Mouse (Mus musculus): Measurements from ENCODE around the gene Rfx8. TPM values are rescaled to one million over a fixed set of nuclear protein-coding genes. Genes with fewer than 3 reads are reported as not detected.

Rfx8 gene
- total RNA-seq (2015; ENCODE audit: low replicate concordance) (not detected in 2 replicates), total RNA-seq (2017; ENCODE audit: low replicate concordance) (not detected in 2 replicates)

GRCm38 (mm10) chr1:39720632-39721350 is at the start of gene Rfx8:
Gene Rfx8 (minus strand): TSS chr1:39720997.
- no peak for ATAC-seq (replicated peaks; ENCODE audit: low FRiP score, poor library complexity, severe bottlenecking)

- no peak for ATAC-seq (replicated peaks; ENCODE audit: low FRiP score, poor library complexity, severe bottlenecking)
Measured at GRCm38 (mm10) chr1:39770436-39770835, 49.6 kb upstream of the Rfx8 start.

GRCm38 (mm10) chr1:39768017-39768416 is 47.2 kb upstream of the Rfx8 start:
- no peak for ATAC-seq (replicated peaks; ENCODE audit: low FRiP score, poor library complexity, severe bottlenecking)

- no peak for ATAC-seq (replicated peaks; ENCODE audit: low FRiP score, poor library complexity, severe bottlenecking)
Measured at GRCm38 (mm10) chr1:39765854-39766493, 45.2 kb upstream of the Rfx8 start.

GRCm38 (mm10) chr1:39762025-39762370 is 41.2 kb upstream of the Rfx8 start:
- no peak for ATAC-seq (replicated peaks; ENCODE audit: low FRiP score, poor library complexity, severe bottlenecking)

GRCm38 (mm10) chr1:39761211-39762024 is 40.6 kb upstream of the Rfx8 start:
- no peak for ATAC-seq (replicated peaks; ENCODE audit: low FRiP score, poor library complexity, severe bottlenecking)

- no peak for ATAC-seq (replicated peaks; ENCODE audit: low FRiP score, poor library complexity, severe bottlenecking)
Measured at GRCm38 (mm10) chr1:39760181-39760715, 39.5 kb upstream of the Rfx8 start.

- ATAC-seq (replicated peaks; ENCODE audit: low FRiP score, poor library complexity, severe bottlenecking) = no peak
Measured at GRCm38 (mm10) chr1:39759231-39760175, 38.7 kb upstream of the Rfx8 start.

GRCm38 (mm10) chr1:39758244-39758643 is 37.4 kb upstream of the Rfx8 start:
- no peak for ATAC-seq (replicated peaks; ENCODE audit: low FRiP score, poor library complexity, severe bottlenecking)

GRCm38 (mm10) chr1:39756952-39757351 is 36.2 kb upstream of the Rfx8 start:
- no peak for ATAC-seq (replicated peaks; ENCODE audit: low FRiP score, poor library complexity, severe bottlenecking)

GRCm38 (mm10) chr1:39754224-39754957 is 33.6 kb upstream of the Rfx8 start:
- no peak for ATAC-seq (replicated peaks; ENCODE audit: low FRiP score, poor library complexity, severe bottlenecking)

- no peak for ATAC-seq (replicated peaks; ENCODE audit: low FRiP score, poor library complexity, severe bottlenecking)
Measured at GRCm38 (mm10) chr1:39751537-39751936, 30.7 kb upstream of the Rfx8 start.

GRCm38 (mm10) chr1:39749664-39750063 is 28.9 kb upstream of the Rfx8 start:
- no peak for ATAC-seq (replicated peaks; ENCODE audit: low FRiP score, poor library complexity, severe bottlenecking)

- no peak for ATAC-seq (replicated peaks; ENCODE audit: low FRiP score, poor library complexity, severe bottlenecking)
Measured at GRCm38 (mm10) chr1:39749214-39749613, 28.4 kb upstream of the Rfx8 start.

- no peak for ATAC-seq (replicated peaks; ENCODE audit: low FRiP score, poor library complexity, severe bottlenecking)
Measured at GRCm38 (mm10) chr1:39748666-39749065, 27.9 kb upstream of the Rfx8 start.

GRCm38 (mm10) chr1:39746464-39746863 is 25.7 kb upstream of the Rfx8 start:
- no peak for ATAC-seq (replicated peaks; ENCODE audit: low FRiP score, poor library complexity, severe bottlenecking)

- ATAC-seq (replicated peaks; ENCODE audit: low FRiP score, poor library complexity, severe bottlenecking) = no peak
Measured at GRCm38 (mm10) chr1:39740948-39741347, 20.2 kb upstream of the Rfx8 start.

- no peak for ATAC-seq (replicated peaks; ENCODE audit: low FRiP score, poor library complexity, severe bottlenecking)
Measured at GRCm38 (mm10) chr1:39740002-39740401, 19.2 kb upstream of the Rfx8 start.

All from erythroblast, adult 5-6 weeks (primary cell).